Mouse (Mus musculus) stomach, postnatal 0 days (tissue): Measurements from ENCODE around the gene Vdac1. TPM values are rescaled to one million over a fixed set of nuclear protein-coding genes. Genes with fewer than 3 reads are reported as not detected.

Experiments
- ATAC-seq: fragments of 200-750 bp; cut with Nextera tagmentation; 2 replicates; pipeline ENCODE4 v1.8.0; 2017; ENCODE audit not compliant: low FRiP score, low TSS enrichment
- DNase-seq: peaks from one replicate; pipeline ENCODE4 v3.0.0-alpha.2; 2016; ENCODE audit warnings: low spot score
- H3K27ac ChIP-seq: fragments of 300-500 bp; sonication (generic); replicated peaks from 2 replicates; pipeline ENCODE4 v1.5.1; 2014; ENCODE audit warnings: mild to moderate bottlenecking, control low read depth
- H3K27me3 ChIP-seq: fragments of 300-500 bp; sonication (generic); 2 replicates; pipeline ENCODE4 v1.6.1; 2014; ENCODE audit warnings: low read length; ENCODE audit not compliant: control insufficient read depth, insufficient read depth
- H3K36me3 ChIP-seq: fragments of 300-500 bp; sonication (generic); 2 replicates; pipeline ENCODE4 v1.6.1; 2014; ENCODE audit warnings: low read length, mixed read lengths; ENCODE audit not compliant: control insufficient read depth, insufficient read depth
- H3K4me1 ChIP-seq: fragments of 300-500 bp; sonication (generic); replicated peaks from 2 replicates; pipeline ENCODE4 v1.6.1; 2014; ENCODE audit warnings: antibody characterized with exemption; ENCODE audit not compliant: control insufficient read depth, insufficient read depth
- H3K4me2 ChIP-seq: fragments of 300-500 bp; sonication (generic); replicated peaks from 2 replicates; pipeline ENCODE4 v1.6.1; 2014; ENCODE audit warnings: low read depth, mild to moderate bottlenecking, control low read depth, moderate library complexity
- H3K4me3 ChIP-seq: fragments of 300-500 bp; sonication (generic); 2 replicates; pipeline ENCODE4 v1.5.1; 2014; ENCODE audit warnings: low read depth, low read length, control low read depth
- H3K9ac ChIP-seq: fragments of 300-500 bp; sonication (generic); 2 replicates; pipeline ENCODE4 v1.6.1; 2014; ENCODE audit warnings: mild to moderate bottlenecking, low read length, control low read depth, mixed read lengths
- H3K9me3 ChIP-seq: fragments of 300-500 bp; sonication (generic); 2 replicates; pipeline ENCODE4 v1.6.1; 2016; ENCODE audit warnings: low read length; ENCODE audit not compliant: control insufficient read depth
- CTCF ChIP-seq: IDR thresholded peaks from 2 replicates; pipeline ENCODE4 v1.5.1; 2016; ENCODE audit warnings: antibody characterized with exemption, low read depth, mild to moderate bottlenecking, moderate library complexity
- EP300 ChIP-seq: optimal IDR thresholded peaks from 2 replicates; pipeline ENCODE3; 2016; ENCODE audit warnings: antibody characterized with exemption
- WGBS: fragments of 180-500 bp; shearing (Covaris S2); extraction: QIAGEN DNeasy Blood & Tissue Kit; methylation state at CpG from one replicate; pipeline ENCODE4 v1.1.7; 2014; 5-methylcytosine and 5-hydroxymethylcytosine counted together
- polyA plus RNA-seq: library from polyadenylated mRNA; unstranded; fragments of >200 nt; fragmentation: Nextera tagmentation; extraction: Ambion mirVana; gene quantifications from 2 replicates; pipeline ENCODE4 v1.2.1, GENCODE M21; 2015

The Vdac1 gene
- polyA plus RNA-seq, 1 experiment from 2014 or later, result 189 TPM

GRCm38 (mm10) chr11:52335924-52336323 is 24.7 kb upstream of the Vdac1 start:
- H3K9me3 ChIP-seq, result no peaks in the 10 kb centered on the region
- no peak overlapping the region for H3K9ac ChIP-seq
- H3K4me2 ChIP-seq, result no peak overlapping the region
- TF ChIP-seq EP300 (no peak), CTCF (no peak)
- WGBS, result 27% methylated on average over 7 of the region's 7 CpGs
- H3K27me3 ChIP-seq, result no peaks in the 10 kb centered on the region
- no peak overlapping the region for H3K27ac ChIP-seq
- H3K36me3 ChIP-seq, result no peaks in the 10 kb centered on the region
- peaks cover 6% of the 10 kb centered on the region; the same call in 1 of the 2 replicates for H3K4me1 ChIP-seq
- ATAC-seq (peak; percentile 75; the same call in 1 of the 2 replicates), DNase-seq (peak; percentile 37)
- H3K4me3 ChIP-seq, result no peak overlapping the region

- Histone ChIP-seq H3K4me1 (peaks cover 6% of the 10 kb centered on the region; the same call in 1 of the 2 replicates), H3K4me3 (no peak overlapping the region), H3K36me3 (no peaks in the 10 kb centered on the region), H3K9ac (no peak overlapping the region), H3K4me2 (no peak overlapping the region), H3K27me3 (no peaks in the 10 kb centered on the region), H3K27ac (no peak overlapping the region), H3K9me3 (no peaks in the 10 kb centered on the region)
- no peak for DNase-seq
- TF ChIP-seq CTCF (no peak), EP300 (no peak)
- ATAC-seq, result no peak
- WGBS, result 64% methylated on average over 10 of the region's 10 CpGs
Observed at GRCm38 (mm10) chr11:52337651-52338295, 22.9 kb upstream of the Vdac1 start.

- Histone ChIP-seq H3K4me2 (no peak overlapping the region), H3K36me3 (no peaks in the 10 kb centered on the region), H3K9ac (no peak overlapping the region), H3K27ac (no peak overlapping the region), H3K4me3 (no peak overlapping the region), H3K9me3 (no peaks in the 10 kb centered on the region), H3K4me1 (peaks cover under 1% of the 10 kb centered on the region; the same call in 1 of the 2 replicates), H3K27me3 (no peaks in the 10 kb centered on the region)
- WGBS, result 73% methylated on average over 3 of the region's 3 CpGs
- no peak for DNase-seq
- no peak for TF ChIP-seq CTCF
- TF ChIP-seq EP300, result no peak
- ATAC-seq, result no peak
Observed at GRCm38 (mm10) chr11:52338351-52338750, 22.3 kb upstream of the Vdac1 start.

GRCm38 (mm10) chr11:52339098-52339497 is 21.6 kb upstream of the Vdac1 start:
- H3K4me2 ChIP-seq, result no peak overlapping the region
- H3K9ac ChIP-seq, result no peak overlapping the region
- no peaks in the 10 kb centered on the region for H3K36me3 ChIP-seq
- no peak for TF ChIP-seq CTCF
- TF ChIP-seq EP300, result no peak
- no peak overlapping the region for H3K27ac ChIP-seq
- ATAC-seq, result no peak
- DNase-seq, result no peak
- no peak overlapping the region for H3K4me3 ChIP-seq
- H3K4me1 ChIP-seq, result no peaks in the 10 kb centered on the region
- H3K9me3 ChIP-seq, result no peaks in the 10 kb centered on the region
- WGBS, result 87% methylated on average over 4 of the region's 4 CpGs
- no peaks in the 10 kb centered on the region for H3K27me3 ChIP-seq

- no peaks in the 10 kb centered on the region for H3K4me1 ChIP-seq
- H3K9me3 ChIP-seq, result no peaks in the 10 kb centered on the region
- no peak for ATAC-seq
- no peak overlapping the region for H3K4me3 ChIP-seq
- no peak overlapping the region for H3K4me2 ChIP-seq
- no peak for DNase-seq
- TF ChIP-seq CTCF, result no peak
- TF ChIP-seq EP300, result no peak
- H3K36me3 ChIP-seq, result no peaks in the 10 kb centered on the region
- 91% methylated on average over 12 of the region's 12 CpGs for WGBS
- no peak overlapping the region for H3K27ac ChIP-seq
- no peak overlapping the region for H3K9ac ChIP-seq
- H3K27me3 ChIP-seq, result no peaks in the 10 kb centered on the region
Observed at GRCm38 (mm10) chr11:52339512-52339911, 21.1 kb upstream of the Vdac1 start.

GRCm38 (mm10) chr11:52340123-52340864 is 20.4 kb upstream of the Vdac1 start:
- no peaks in the 10 kb centered on the region for H3K4me1 ChIP-seq
- H3K4me2 ChIP-seq, result no peak overlapping the region
- H3K27me3 ChIP-seq, result no peaks in the 10 kb centered on the region
- no peaks in the 10 kb centered on the region for H3K36me3 ChIP-seq
- ATAC-seq (no peak), DNase-seq (no peak)
- H3K9ac ChIP-seq, result no peak overlapping the region
- no peak overlapping the region for H3K4me3 ChIP-seq
- WGBS, result 86% methylated on average over 12 of the region's 12 CpGs
- TF ChIP-seq EP300, result no peak
- H3K27ac ChIP-seq, result no peak overlapping the region
- H3K9me3 ChIP-seq, result no peaks in the 10 kb centered on the region
